12 mouse cellular contexts compared by ENCODE assay signal in genomic region chr11:105969516-105969915, GRCm38 (mm10). TPM values are rescaled to one million over a fixed set of nuclear protein-coding genes. Genes with fewer than 3 reads are reported as not detected.
A peak's percentile ranks its signal among the peaks of the same experiment; 100 is the strongest.
DNase-seq lines count a peak whose midpoint lies in the region; ATAC-seq and TF ChIP-seq lines count a peak whose summit lies in the region.
"Had no signal": no experiment of that assay in that cellular context is flagged by ENCODE, and none has a peak within 500 bp of the region (broad histone marks: within the 10 kb centered on the region; RNA-seq: fewer than 3 reads in every experiment).

No protein-coding gene starts in this region.

- H3K4me3 ChIP-seq in liver, embryonic 14.5 days (ENCODE audit: insufficient read depth in 1 of 2, low read depth in 2 of 2, low read length in 2 of 2): no peak overlapping the region
- H3K4me3 ChIP-seq in liver, embryonic 12.5 days: no peak overlapping the region
- H3K4me3 ChIP-seq in lung, embryonic 14.5 days (ENCODE audit: low read depth, low read length): no peak overlapping the region
- H3K4me3 ChIP-seq: erythroblast, embryonic 14.5 days had no signal

- peaks cover 32% of the 10 kb centered on the region for H3K27me3 ChIP-seq in liver, embryonic 14.5 days (ENCODE audit: control insufficient read depth, insufficient read depth, low read length)
- H3K27me3 ChIP-seq in liver, embryonic 12.5 days (replicated peaks): peaks cover 88% of the 10 kb centered on the region
- peaks cover 30% of the 10 kb centered on the region for H3K27me3 ChIP-seq in lung, embryonic 14.5 days (ENCODE audit: insufficient read depth, low read length)

- no peak for TF ChIP-seq EP300 in liver, embryonic 14.5 days (IDR thresholded peaks at IDR 0.05; ENCODE audit: low read depth)

- H3K9me3 ChIP-seq in liver, embryonic 14.5 days (ENCODE audit: control insufficient read depth, low read length): no peaks in the 10 kb centered on the region
- no peaks in the 10 kb centered on the region for H3K9me3 ChIP-seq in liver, embryonic 12.5 days (replicated peaks)
- H3K9me3 ChIP-seq in lung, embryonic 14.5 days (ENCODE audit: low read depth, low read length): no peaks in the 10 kb centered on the region

- H3K36me3 ChIP-seq in liver, embryonic 14.5 days (replicated peaks; ENCODE audit: control insufficient read depth, insufficient read depth, low read depth): no peaks in the 10 kb centered on the region
- H3K36me3 ChIP-seq in liver, embryonic 12.5 days: no peaks in the 10 kb centered on the region
- no peaks in the 10 kb centered on the region for H3K36me3 ChIP-seq in lung, embryonic 14.5 days (ENCODE audit: insufficient read depth)

- H3K27ac ChIP-seq in liver, embryonic 14.5 days: no peak overlapping the region
- no peak overlapping the region for H3K27ac ChIP-seq in liver, embryonic 12.5 days
- no peak overlapping the region for H3K27ac ChIP-seq in lung, embryonic 14.5 days (ENCODE audit: low read depth)

- no peak overlapping the region for H3K9ac ChIP-seq in liver, embryonic 14.5 days (replicated peaks)
- no peak overlapping the region for H3K9ac ChIP-seq in liver, embryonic 12.5 days
- H3K9ac ChIP-seq in lung, embryonic 14.5 days: no peak overlapping the region

- ATAC-seq in liver, embryonic 14.5 days (ENCODE audit: insufficient read depth): no peak
- ATAC-seq in liver, embryonic 12.5 days: no peak
- ATAC-seq in lung, embryonic 14.5 days (ENCODE audit: insufficient read depth): no peak
- ATAC-seq in inflammation-experienced regulatory T-cells, adult 6 months: no peak
- ATAC-seq in monocyte, adult 5-6 weeks (replicated peaks; ENCODE audit: insufficient number of reproducible peaks, low FRiP score, low TSS enrichment, poor library complexity, severe bottlenecking): no peak

- no peak overlapping the region for H3K4me2 ChIP-seq in liver, embryonic 14.5 days (ENCODE audit: low read depth)
- H3K4me2 ChIP-seq in liver, embryonic 12.5 days: no peak overlapping the region
- no peak overlapping the region for H3K4me2 ChIP-seq in lung, embryonic 14.5 days

- 12% methylated on average over 1 of the region's 1 CpGs for WGBS in liver, embryonic 14.5 days (ENCODE audit: insufficient replicate concordance)
- WGBS in liver, embryonic 12.5 days (ENCODE audit: insufficient replicate concordance): 19% methylated on average over 1 of the region's 1 CpGs
- 28% methylated on average over 1 of the region's 1 CpGs for WGBS in lung, embryonic 14.5 days

- no peaks in the 10 kb centered on the region for H3K4me1 ChIP-seq in liver, embryonic 14.5 days (replicated peaks; ENCODE audit: control insufficient read depth in 2 of 2, insufficient read depth in 2 of 2, low read length in 1 of 2)
- H3K4me1 ChIP-seq in liver, embryonic 12.5 days: peaks cover 2% of the 10 kb centered on the region; the same call in 1 of the 2 replicates
- H3K4me1 ChIP-seq in lung, embryonic 14.5 days (ENCODE audit: insufficient read depth): no peaks in the 10 kb centered on the region; the same call in 1 of the 2 replicates

- DNase-seq in adrenal gland, adult (ENCODE audit: inconsistent age in 2 of 2, low spot score in 1 of 2): peak; percentile 61 to 82
- no peak for DNase-seq in adrenal gland, postnatal 4 days (ENCODE audit: low spot score in 2 of 2)
- no peak for DNase-seq in liver, embryonic 14.5 days (ENCODE audit: low read depth in 3 of 3, low spot score in 3 of 3)
- peak; percentile 74 for DNase-seq in gastrocnemius, adult 18-20 months (ENCODE audit: low spot score)
- DNase-seq in lung, embryonic 14.5 days: peak; percentile 55

- peak; percentile 55 for TF ChIP-seq CTCF in liver, embryonic 14.5 days (IDR thresholded peaks at IDR 0.05; ENCODE audit: low read depth)
- TF ChIP-seq CTCF in lung, embryonic 14.5 days (IDR thresholded peaks at IDR 0.05; ENCODE audit: low read depth): peak; percentile 59

RNA-seq across cellular contexts. Expression of gene Ace, which starts 1.8 kb away (rescaled TPM):
- 10 to 100 TPM; 12.3 to 19.9 TPM for total RNA-seq in adrenal gland, postnatal 4 days (2021)
- 0.07 and 0.08 TPM in 2 replicates for polyA plus RNA-seq in liver, embryonic 14.5 days (2012; rRNA removed)
- polyA plus RNA-seq in liver, embryonic 14.5 days (2014; fragmentation: Nextera tagmentation; extraction: Ambion mirVana): not detected in 2 replicates
- 0.07 TPM in 2 replicates for polyA plus RNA-seq in liver, embryonic 12.5 days (2016; fragmentation: Nextera tagmentation; extraction: Ambion mirVana)
- total RNA-seq in gastrocnemius, adult 18-20 months (2021): 10 to 100 TPM; 19.5 to 19.7 TPM
- polyA plus RNA-seq in lung, embryonic 14.5 days (2014; fragmentation: Nextera tagmentation; extraction: Ambion mirVana): 4.8 and 5.4 TPM in 2 replicates
- not detected for polyA plus RNA-seq in inflammation-experienced regulatory T-cells, adult 6 months (2017; shearing (Covaris generic))
- total RNA-seq in monocyte, adult 5-6 weeks (2017): 365 to 424 TPM (median 376 TPM) in 3 replicates
- polyA plus RNA-seq: erythroblast, embryonic 14.5 days had no signal

RNA-seq across cellular contexts. Expression of gene Cyb561, which starts 16.4 kb away (rescaled TPM):
- 100 to 1,000 TPM; 189 to 197 TPM for total RNA-seq in adrenal gland, postnatal 4 days (2021)
- polyA plus RNA-seq in liver, embryonic 14.5 days (2012; rRNA removed): 0.69 and 0.85 TPM in 2 replicates
- polyA plus RNA-seq in liver, embryonic 14.5 days (2014; fragmentation: Nextera tagmentation; extraction: Ambion mirVana): 1.1 and 2.1 TPM in 2 replicates
- polyA plus RNA-seq in liver, embryonic 12.5 days (2016; fragmentation: Nextera tagmentation; extraction: Ambion mirVana): 1.9 TPM in 2 replicates
- 1 to 10 TPM; 3.0 to 3.4 TPM for total RNA-seq in gastrocnemius, adult 18-20 months (2021)
- polyA plus RNA-seq in lung, embryonic 14.5 days (2014; fragmentation: Nextera tagmentation; extraction: Ambion mirVana): 26.5 and 28.3 TPM in 2 replicates
- 1 to 10 TPM in 2 of 3 experiments, under 1 TPM in 1; 0.34 to 1.8 (median 1.3) TPM for polyA plus RNA-seq in inflammation-experienced regulatory T-cells, adult 6 months (2017; shearing (Covaris generic))
- 4.5 to 8.4 TPM (median 5.5 TPM) in 3 replicates for total RNA-seq in monocyte, adult 5-6 weeks (2017)

RNA-seq across cellular contexts. Expression of gene Ace3, which starts 25.0 kb away (rescaled TPM):
- total RNA-seq in adrenal gland, postnatal 4 days (2021): not detected
- not detected in 2 replicates for polyA plus RNA-seq in liver, embryonic 14.5 days (2012; rRNA removed)
- not detected in 2 replicates for polyA plus RNA-seq in liver, embryonic 14.5 days (2014; fragmentation: Nextera tagmentation; extraction: Ambion mirVana)
- polyA plus RNA-seq in liver, embryonic 12.5 days (2016; fragmentation: Nextera tagmentation; extraction: Ambion mirVana): not detected in 2 replicates
- total RNA-seq in gastrocnemius, adult 18-20 months (2021): not detected
- not detected in 2 replicates for polyA plus RNA-seq in lung, embryonic 14.5 days (2014; fragmentation: Nextera tagmentation; extraction: Ambion mirVana)
- not detected for polyA plus RNA-seq in inflammation-experienced regulatory T-cells, adult 6 months (2017; shearing (Covaris generic))
- total RNA-seq in monocyte, adult 5-6 weeks (2017): 0.19 TPM in 1 of 3 replicates, not detected in the others
- polyA plus RNA-seq: C2C12; erythroblast, embryonic 14.5 days; liver, embryonic 16.5 days; stomach, embryonic 16.5 days had no signal

RNA-seq across cellular contexts. Expression of gene Kcnh6, which starts 38.4 kb away (rescaled TPM):
- total RNA-seq in adrenal gland, postnatal 4 days (2021): under 1 TPM; 0.31 to 0.92 TPM
- 0.01 TPM in 2 replicates for polyA plus RNA-seq in liver, embryonic 14.5 days (2012; rRNA removed)
- polyA plus RNA-seq in liver, embryonic 14.5 days (2014; fragmentation: Nextera tagmentation; extraction: Ambion mirVana): not detected in 2 replicates
- 0.06 and 0.08 TPM in 2 replicates for polyA plus RNA-seq in liver, embryonic 12.5 days (2016; fragmentation: Nextera tagmentation; extraction: Ambion mirVana)
- not detected for total RNA-seq in gastrocnemius, adult 18-20 months (2021)
- 0.31 and 0.39 TPM in 2 replicates for polyA plus RNA-seq in lung, embryonic 14.5 days (2014; fragmentation: Nextera tagmentation; extraction: Ambion mirVana)
- under 1 TPM in 1 of 3 experiments, not detected in 2; 0.16 TPM for polyA plus RNA-seq in inflammation-experienced regulatory T-cells, adult 6 months (2017; shearing (Covaris generic))
- 0.97 TPM in 1 of 3 replicates, not detected in the others for total RNA-seq in monocyte, adult 5-6 weeks (2017)
- polyA plus RNA-seq: C2C12; erythroblast, embryonic 14.5 days had no signal

Comparison
In these comparisons a context has a peak if more than half of its experiments do, and no peak if none do; other contexts are left out.
1. DNase-seq: peak in adrenal gland, adult (2 of 2), gastrocnemius, adult 18-20 months (single experiment) and lung, embryonic 14.5 days (single experiment); none in adrenal gland, postnatal 4 days (0 of 2) and liver, embryonic 14.5 days (0 of 3).